Mouse (Mus musculus): ENCODE measurements around the gene Etv3.

DNA sequence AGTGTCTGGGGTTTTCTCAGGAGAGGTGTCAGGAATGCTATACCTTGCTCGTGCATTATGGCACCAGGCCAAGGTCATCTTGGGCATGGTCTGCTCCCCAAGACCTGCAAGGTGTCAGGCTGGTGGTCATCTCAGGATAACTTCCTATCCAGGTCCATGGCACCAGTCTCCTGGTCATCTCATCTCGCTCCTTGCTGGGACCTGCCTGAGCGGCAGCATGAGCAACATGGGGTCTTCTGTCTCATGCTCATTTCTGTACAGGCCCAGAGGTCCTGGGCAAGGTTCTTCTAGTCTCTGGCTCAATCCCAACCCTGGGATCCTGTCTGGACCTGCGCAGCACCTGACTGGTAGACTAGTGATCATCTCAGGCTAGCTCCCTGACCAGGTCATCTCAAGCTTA lies 57.1 kb downstream of the Etv3 start:
- TF ChIP-seq CTCF (IDR thresholded peaks at IDR 0.05; ENCODE audit: borderline replicate concordance, insufficient read depth, low read length) (no peak), POLR2A (IDR thresholded peaks at IDR 0.05; ENCODE audit: low read depth, low read length) (no peak)
